Mouse (Mus musculus): ENCODE measurements around the gene Rad51.

DNA sequence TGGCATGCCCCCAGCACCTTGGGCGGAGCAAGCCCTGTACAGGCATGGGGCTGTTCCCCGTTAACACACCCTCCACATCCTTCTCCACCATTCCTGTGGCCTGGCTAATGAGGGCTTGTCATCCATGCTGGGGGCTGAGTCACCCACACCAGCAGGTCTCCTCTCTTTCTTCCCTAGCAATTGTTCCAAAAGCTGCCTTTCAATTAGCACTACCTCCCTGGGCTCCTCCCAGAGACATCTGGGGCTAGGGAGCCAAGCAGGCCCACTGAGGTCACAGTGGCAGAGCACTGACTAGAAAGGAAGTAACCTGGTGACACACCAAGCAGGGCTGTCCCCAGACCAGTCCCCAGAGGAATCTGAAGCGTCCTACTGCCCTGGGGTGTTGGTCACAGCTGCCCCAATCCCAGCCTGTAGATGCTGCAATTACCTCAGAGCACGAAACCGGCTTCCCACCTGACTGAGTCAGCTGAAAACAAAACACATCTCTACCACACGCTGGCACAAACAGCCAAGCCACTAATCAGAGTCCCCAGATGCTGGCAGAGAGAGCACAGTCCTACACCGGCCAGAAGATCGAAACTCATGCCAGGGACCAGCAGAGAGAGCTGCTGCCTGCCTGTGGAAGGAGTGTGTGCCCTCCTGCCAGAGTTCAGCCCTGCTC, 61.5 kb downstream of the Rad51 start, which contains the start of gene Gm14137:
- TF ChIP-seq POLR2A (IDR thresholded peaks at IDR 0.05; ENCODE audit: insufficient read depth, low read depth, low read length) (no peak), CTCF (IDR thresholded peaks at IDR 0.05) (no peak), EP300 (IDR thresholded peaks at IDR 0.05; ENCODE audit: insufficient read depth, low read depth, low read length) (no peak)

Data from heart, adult 2 months (tissue).